Mouse (Mus musculus) liver, embryonic 11.5 days (tissue): Measurements from ENCODE around the gene Polr3c. TPM values are rescaled to one million over a fixed set of nuclear protein-coding genes. Genes with fewer than 3 reads are reported as not detected.

ENCODE experiments used
- ATAC-seq: fragments of 200-750 bp; cut with Nextera tagmentation; replicated peaks from 2 replicates; pipeline ENCODE4 v1.8.0; 2017; ENCODE audit warnings: moderate number of reproducible peaks, mild to moderate bottlenecking, moderate TSS enrichment, moderate library complexity; ENCODE audit not compliant: low FRiP score
- DNase-seq: peaks from one replicate; pipeline ENCODE4 v3.0.0-alpha.2; 2017; ENCODE audit warnings: low spot score
- H3K27ac ChIP-seq: fragments of 300-500 bp; sonication (generic); 2 replicates; pipeline ENCODE4 v1.5.1; 2014; ENCODE audit warnings: mild to moderate bottlenecking, low read depth, low read length, control low read depth
- H3K27me3 ChIP-seq: fragments of 300-500 bp; sonication (generic); replicated peaks from 2 replicates; pipeline ENCODE4 v1.6.1; 2014; ENCODE audit warnings: low read length, mixed read lengths; ENCODE audit not compliant: control insufficient read depth, insufficient read depth
- H3K36me3 ChIP-seq: fragments of 300-500 bp; sonication (generic); 2 replicates; pipeline ENCODE4 v1.6.1; 2014; ENCODE audit warnings: mild to moderate bottlenecking, low read length, moderate library complexity, mixed read lengths; ENCODE audit not compliant: control insufficient read depth, insufficient read depth
- H3K4me1 ChIP-seq: fragments of 300-500 bp; sonication (generic); replicated peaks from 2 replicates; pipeline ENCODE4 v1.6.1; 2014; ENCODE audit warnings: low read length, mixed read lengths; ENCODE audit not compliant: control insufficient read depth, insufficient read depth
- H3K4me2 ChIP-seq: fragments of 300-500 bp; sonication (generic); 2 replicates; pipeline ENCODE4 v1.6.1; 2014; ENCODE audit warnings: mild to moderate bottlenecking, control low read depth, moderate library complexity
- H3K4me3 ChIP-seq: fragments of 300-500 bp; sonication (generic); 2 replicates; pipeline ENCODE4 v1.5.1; 2014; ENCODE audit warnings: low read depth, low read length, control low read depth
- H3K9ac ChIP-seq: fragments of 300-500 bp; sonication (generic); 2 replicates; pipeline ENCODE4 v1.6.1; 2014; ENCODE audit warnings: low read depth, low read length, control low read depth
- H3K9me3 ChIP-seq: fragments of 300-500 bp; sonication (generic); 2 replicates; pipeline ENCODE4 v1.6.1; 2016; ENCODE audit warnings: low read length, inconsistent platforms, mixed read lengths; ENCODE audit not compliant: control insufficient read depth
- WGBS: fragments of 180-500 bp; shearing (Covaris S2); extraction: QIAGEN DNeasy Blood & Tissue Kit; methylation state at CpG from one replicate; pipeline ENCODE4 v1.1.7; 2014; 5-methylcytosine and 5-hydroxymethylcytosine counted together
- polyA plus RNA-seq: library from polyadenylated mRNA; unstranded; fragments of >200 nt; fragmentation: Nextera tagmentation; extraction: Ambion mirVana; gene quantifications from 2 replicates; pipeline ENCODE4 v1.2.1, GENCODE M21; 2014

Gene Polr3c
- 41.4 and 44.1 TPM in 2 replicates for polyA plus RNA-seq

DNA sequence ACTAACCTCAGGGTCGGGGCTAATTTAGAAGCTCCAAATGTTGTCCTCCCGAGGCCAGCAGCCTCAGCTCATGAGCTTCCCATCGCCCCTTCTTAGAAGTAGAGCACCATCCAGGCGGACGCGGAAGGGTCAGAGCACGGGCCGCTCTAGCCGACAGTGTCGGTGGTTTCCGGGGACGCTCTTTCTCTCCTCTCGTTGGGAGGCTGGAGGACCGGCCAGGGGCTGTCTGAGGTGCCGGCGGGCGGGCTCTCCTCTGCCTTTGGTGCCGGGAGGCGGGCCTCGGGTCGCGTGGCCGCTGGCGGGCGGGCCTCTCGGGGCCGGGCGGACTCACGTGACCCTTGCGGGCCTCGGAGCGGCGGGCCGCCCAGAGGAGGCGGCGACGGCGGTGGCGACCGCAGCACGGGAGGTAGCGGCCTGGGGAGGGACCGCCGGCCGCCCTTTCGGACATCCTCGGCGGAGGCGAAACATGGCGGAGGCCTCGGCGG is at the start of gene Polr3c, which contains the start of gene Rnf115:
Gene Polr3c, minus strand, starts transcription at position 286 of the 485 bp plus-strand sequence.
Gene Rnf115, plus strand, starts transcription at position 322 of the 485 bp plus-strand sequence.
- DNase-seq (peak; percentile 93), ATAC-seq (peak; percentile 98)
- peaks cover 3% of the 10 kb centered on the region; the same call in 1 of the 2 replicates for H3K36me3 ChIP-seq
- no peaks in the 10 kb centered on the region for H3K9me3 ChIP-seq
- H3K27ac ChIP-seq, result peak within 1 kb of the TSS; percentile 77
- peak within 1 kb of the TSS; percentile 88 for H3K4me2 ChIP-seq
- H3K4me3 ChIP-seq, result peak within 1 kb of the TSS; percentile 79
- peaks cover 28% of the 10 kb centered on the region for H3K4me1 ChIP-seq
- WGBS, result under 1% methylated on average over 52 of the region's 52 CpGs
- H3K9ac ChIP-seq, result peak within 1 kb of the TSS; percentile 79
- H3K27me3 ChIP-seq, result no peaks in the 10 kb centered on the region

DNA sequence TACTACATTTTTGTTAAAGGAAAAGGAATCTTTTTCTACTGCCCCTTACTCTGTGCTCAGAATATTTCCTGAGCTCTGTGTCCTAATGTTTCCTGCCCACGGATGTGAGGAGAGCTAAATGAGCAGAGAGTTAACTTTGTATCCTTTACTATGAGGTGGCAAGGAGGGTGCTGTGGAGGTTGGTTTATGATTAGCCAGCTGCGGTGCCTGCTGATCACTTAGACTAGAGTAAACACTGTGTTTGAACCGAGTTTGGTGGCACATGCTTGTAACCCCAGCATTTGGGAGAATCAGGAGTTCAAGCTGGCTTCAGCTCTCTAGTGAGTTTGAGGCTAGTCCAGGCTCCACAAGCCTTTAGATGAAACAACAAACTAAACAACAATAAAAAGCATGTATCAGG is 49.7 kb upstream of the Polr3c start:
- DNase-seq, result no peak
- ATAC-seq, result peak; percentile 43; the same call in 1 of the 2 replicates
- 59% methylated on average over 3 of the region's 3 CpGs for WGBS
- Histone ChIP-seq H3K4me3 (no peak overlapping the region), H3K9ac (no peak overlapping the region), H3K4me2 (no peak overlapping the region), H3K9me3 (no peaks in the 10 kb centered on the region), H3K4me1 (no peaks in the 10 kb centered on the region), H3K27ac (no peak overlapping the region), H3K27me3 (no peaks in the 10 kb centered on the region), H3K36me3 (no peaks in the 10 kb centered on the region; the same call in 1 of the 2 replicates)

DNA sequence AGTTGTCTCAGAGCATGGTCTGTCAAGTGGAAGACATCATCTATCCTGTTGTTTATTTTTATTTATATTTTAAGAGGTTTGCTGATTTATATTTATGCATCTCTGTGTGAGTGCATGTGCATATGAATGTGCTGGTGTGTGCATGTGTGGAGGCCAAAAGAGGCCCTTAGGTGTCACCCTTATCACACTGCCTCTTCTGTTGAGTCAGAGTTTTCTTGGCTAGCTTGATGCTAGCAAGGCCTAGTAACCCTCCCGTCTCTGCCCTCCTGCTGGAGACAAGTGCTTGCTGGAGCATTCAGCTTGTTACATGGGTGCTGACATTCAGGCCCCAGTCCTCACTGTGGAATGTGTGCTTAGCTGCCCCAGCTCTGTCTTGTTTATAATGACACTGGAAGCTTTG is 45.5 kb upstream of the Polr3c start:
- no peaks in the 10 kb centered on the region; the same call in 1 of the 2 replicates for H3K36me3 ChIP-seq
- no peak overlapping the region for H3K4me3 ChIP-seq
- H3K27me3 ChIP-seq, result no peaks in the 10 kb centered on the region
- DNase-seq (no peak), ATAC-seq (peak; percentile 60)
- H3K27ac ChIP-seq, result no peak overlapping the region
- no peak overlapping the region for H3K9ac ChIP-seq
- 59% methylated on average over 1 of the region's 1 CpGs for WGBS
- H3K4me1 ChIP-seq, result no peaks in the 10 kb centered on the region
- H3K4me2 ChIP-seq, result no peak overlapping the region
- H3K9me3 ChIP-seq, result no peaks in the 10 kb centered on the region

DNA sequence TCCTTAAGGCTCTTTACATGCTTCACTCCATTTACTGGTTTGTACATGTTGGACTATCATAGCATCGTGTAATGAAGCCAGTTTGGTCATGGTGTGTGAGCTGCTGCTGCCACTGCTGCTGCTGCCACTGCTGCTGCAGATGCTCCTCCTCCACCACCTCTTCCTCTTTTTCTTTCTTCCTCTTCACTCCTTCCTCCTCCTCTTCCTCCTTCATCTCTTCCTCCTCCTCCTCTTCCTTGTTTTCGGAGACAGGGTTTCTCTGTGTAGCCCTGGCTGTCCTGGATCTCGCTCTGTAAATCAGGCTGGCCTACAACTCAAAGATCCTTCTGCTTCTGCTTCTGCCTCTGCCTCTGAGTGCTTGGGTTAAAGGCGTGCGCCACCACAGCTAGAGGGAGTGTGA is 42.5 kb upstream of the Polr3c start:
- no peaks in the 10 kb centered on the region for H3K27me3 ChIP-seq
- H3K4me2 ChIP-seq, result no peak overlapping the region
- H3K27ac ChIP-seq, result no peak overlapping the region
- ATAC-seq (no peak), DNase-seq (no peak)
- H3K4me3 ChIP-seq, result no peak overlapping the region
- H3K9ac ChIP-seq, result no peak overlapping the region
- 57% methylated on average over 5 of the region's 5 CpGs for WGBS
- H3K4me1 ChIP-seq, result no peaks in the 10 kb centered on the region
- no peaks in the 10 kb centered on the region for H3K36me3 ChIP-seq
- no peaks in the 10 kb centered on the region for H3K9me3 ChIP-seq

DNA sequence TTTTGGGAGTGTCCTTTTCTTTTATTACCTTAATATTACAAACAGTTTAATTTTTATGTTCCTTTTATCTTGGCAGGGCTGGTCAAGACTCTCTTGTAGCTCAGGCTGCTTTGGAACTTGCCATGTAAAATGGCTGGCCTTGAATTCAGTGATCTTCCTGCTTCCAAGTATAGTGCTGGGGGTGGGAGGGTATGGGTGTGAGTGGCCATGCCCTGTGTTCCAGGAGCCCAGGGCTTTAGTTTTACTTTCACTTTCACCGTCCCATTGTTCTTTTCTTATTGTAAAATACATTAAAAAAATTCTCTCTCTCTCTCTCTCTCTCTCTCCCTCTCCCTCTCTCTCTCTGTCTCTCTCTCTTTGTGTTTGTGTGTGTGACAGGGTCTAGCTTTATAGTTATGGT is 37.1 kb upstream of the Polr3c start:
- Histone ChIP-seq H3K27ac (no peak overlapping the region), H3K4me3 (no peak overlapping the region), H3K4me2 (peak overlapping the region; percentile 5), H3K36me3 (no peaks in the 10 kb centered on the region), H3K9me3 (no peaks in the 10 kb centered on the region), H3K4me1 (no peaks in the 10 kb centered on the region), H3K9ac (no peak overlapping the region; the same call in 1 of the 2 replicates), H3K27me3 (no peaks in the 10 kb centered on the region)
- DNase-seq (no peak), ATAC-seq (no peak)
- WGBS, result 72% methylated on average over 1 of the region's 1 CpGs

DNA sequence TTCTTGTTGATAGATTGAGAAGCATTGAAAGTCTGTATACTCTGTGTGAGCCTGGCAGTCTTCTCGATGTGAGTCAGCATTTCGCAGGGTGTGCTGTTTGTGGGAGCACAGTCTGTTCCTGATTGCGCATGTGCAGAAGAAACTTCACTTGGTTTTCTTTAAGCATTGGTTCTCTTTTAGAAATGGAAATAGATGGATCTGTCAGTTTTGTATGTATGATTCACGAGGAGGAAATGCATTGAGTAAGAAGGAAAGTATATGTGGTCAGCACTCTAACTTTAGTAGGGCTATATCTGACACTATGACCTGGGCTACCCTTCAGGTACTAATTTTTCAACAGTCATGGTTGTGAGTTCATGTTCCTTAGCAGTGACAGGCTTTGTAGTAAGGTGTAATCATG is 32.3 kb upstream of the Polr3c start:
- no peaks in the 10 kb centered on the region for H3K36me3 ChIP-seq
- H3K4me1 ChIP-seq, result no peaks in the 10 kb centered on the region
- H3K4me2 ChIP-seq, result no peak overlapping the region
- DNase-seq (no peak), ATAC-seq (no peak)
- H3K9me3 ChIP-seq, result no peaks in the 10 kb centered on the region
- no peak overlapping the region for H3K27ac ChIP-seq
- H3K4me3 ChIP-seq, result no peak overlapping the region
- H3K27me3 ChIP-seq, result no peaks in the 10 kb centered on the region
- H3K9ac ChIP-seq, result no peak overlapping the region
- WGBS, result 83% methylated on average over 4 of the region's 4 CpGs

DNA sequence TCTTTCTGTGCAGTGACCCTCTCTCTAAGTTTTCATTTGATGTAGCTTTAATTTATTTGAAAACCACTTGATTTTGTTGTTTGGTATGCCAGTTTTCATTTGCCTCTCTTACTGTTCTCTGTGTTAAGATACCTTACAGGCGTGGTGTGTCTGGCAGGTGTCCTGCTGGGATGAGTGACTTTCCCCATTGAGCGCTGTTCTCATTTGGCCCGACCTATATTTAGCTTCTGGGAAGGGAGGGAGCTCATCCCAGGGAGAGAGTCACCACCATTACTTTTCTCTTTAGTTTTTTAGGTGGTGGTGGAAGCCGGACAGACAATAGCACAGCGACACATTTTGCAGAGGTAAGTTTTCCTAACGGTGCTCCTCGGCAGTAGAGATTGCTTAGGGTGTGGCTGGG is 30.3 kb upstream of the Polr3c start:
- no peak overlapping the region for H3K27ac ChIP-seq
- DNase-seq, result no peak

DNA sequence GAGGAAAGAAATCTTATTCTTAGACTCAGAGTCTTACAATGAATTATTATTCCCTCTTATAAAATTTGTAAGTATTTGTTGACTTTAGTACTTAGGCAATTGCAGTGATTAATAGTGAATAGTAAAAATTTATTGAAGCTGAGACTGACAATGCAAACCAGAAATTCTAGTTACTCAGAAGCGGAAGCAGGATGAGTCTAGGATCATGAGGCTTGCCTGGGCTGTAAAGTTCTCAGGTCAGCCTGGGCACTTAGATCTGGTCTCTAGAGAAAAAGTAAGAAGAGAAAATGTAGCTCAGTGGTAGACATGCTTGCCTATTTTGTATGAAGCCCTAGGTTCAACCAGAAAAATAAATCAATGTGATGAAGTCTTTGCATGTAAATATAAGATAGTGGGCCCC is 28.5 kb upstream of the Polr3c start:
- no peak overlapping the region for H3K4me2 ChIP-seq
- no peaks in the 10 kb centered on the region for H3K27me3 ChIP-seq
- H3K36me3 ChIP-seq, result no peaks in the 10 kb centered on the region
- H3K4me1 ChIP-seq, result no peaks in the 10 kb centered on the region
- no peak overlapping the region for H3K4me3 ChIP-seq
- WGBS, result 91% methylated on average over 1 of the region's 1 CpGs
- ATAC-seq, result no peak
- DNase-seq, result no peak
- no peaks in the 10 kb centered on the region for H3K9me3 ChIP-seq
- H3K9ac ChIP-seq, result no peak overlapping the region
- H3K27ac ChIP-seq, result no peak overlapping the region

More for the DNA sequence above, 30.3 kb upstream of the Polr3c start:
- Histone ChIP-seq H3K9ac (no peak overlapping the region), H3K4me1 (no peaks in the 10 kb centered on the region), H3K4me3 (no peak overlapping the region), H3K9me3 (no peaks in the 10 kb centered on the region), H3K27me3 (no peaks in the 10 kb centered on the region), H3K36me3 (no peaks in the 10 kb centered on the region), H3K4me2 (no peak overlapping the region)
- no peak for ATAC-seq
- 69% methylated on average over 7 of the region's 7 CpGs for WGBS

DNA sequence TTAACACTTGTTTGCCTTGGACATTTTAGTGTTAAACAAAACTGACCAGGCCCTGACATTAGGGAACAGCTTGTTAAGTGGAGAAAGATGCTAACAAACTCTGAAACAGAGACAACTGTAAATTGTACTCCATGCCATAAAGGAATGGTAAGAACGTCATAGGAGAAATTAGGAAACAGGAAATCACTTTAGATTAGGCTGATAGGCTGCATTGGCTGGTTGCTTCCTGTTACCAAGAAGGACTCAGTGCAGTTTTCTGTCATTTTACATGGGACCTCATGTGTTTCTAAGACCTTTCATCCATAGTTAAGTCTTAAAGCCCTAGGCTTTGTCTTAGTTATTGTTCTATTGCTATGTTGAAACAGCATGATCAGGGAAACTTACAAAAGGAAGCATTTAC is 19.4 kb upstream of the Polr3c start:
- DNase-seq (no peak), ATAC-seq (no peak)
- no peaks in the 10 kb centered on the region for H3K9me3 ChIP-seq
- WGBS, result 34% methylated on average over 1 of the region's 1 CpGs
- no peaks in the 10 kb centered on the region for H3K27me3 ChIP-seq
- H3K4me3 ChIP-seq, result no peak overlapping the region
- H3K36me3 ChIP-seq, result no peaks in the 10 kb centered on the region
- H3K4me2 ChIP-seq, result no peak overlapping the region
- no peak overlapping the region for H3K27ac ChIP-seq
- H3K4me1 ChIP-seq, result no peaks in the 10 kb centered on the region
- H3K9ac ChIP-seq, result no peak overlapping the region
